Mouse (Mus musculus) R1 (cell line): ENCODE data around the gene Gm20388.

Experiments
- DNase-seq: peaks from one replicate; pipeline ENCODE4 v3.0.0-alpha.2; 2018; ENCODE audit warnings: low read depth, low spot score

Gene Gm20388

GRCm38 (mm10) chr8:122685097-122685861 lies 2774.6 kb downstream of the Gm20388 start:
- DNase-seq = no peak

GRCm38 (mm10) chr8:122686879-122687278 lies 2776.2 kb downstream of the Gm20388 start:
- no peak for DNase-seq

DNA sequence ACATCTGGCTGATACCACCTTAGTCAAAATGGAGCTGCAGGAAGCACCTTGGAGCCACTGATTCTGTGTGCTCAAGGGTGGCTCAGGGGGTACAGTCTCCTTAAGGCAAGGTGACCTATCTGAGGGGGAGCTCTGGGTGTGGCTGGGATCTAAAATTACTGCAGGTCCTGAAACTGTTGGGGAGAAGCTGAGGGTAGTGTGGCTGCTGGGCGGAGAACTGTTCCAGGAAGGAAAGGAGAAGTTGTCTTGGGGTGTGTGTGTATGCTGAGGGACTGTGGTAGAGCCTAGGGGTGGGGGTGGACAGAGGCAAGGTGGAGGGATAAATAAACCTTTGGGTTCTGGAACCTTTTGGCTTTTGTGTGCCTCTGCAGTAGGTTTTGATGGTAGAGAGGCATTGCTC lies 2778.7 kb downstream of the Gm20388 start:
- no peak for DNase-seq

GRCm38 (mm10) chr8:122691018-122691417 lies 2780.4 kb downstream of the Gm20388 start:
- no peak for DNase-seq

GRCm38 (mm10) chr8:122692152-122692551 lies 2781.5 kb downstream of the Gm20388 start:
- DNase-seq = no peak

- DNase-seq = no peak
Observed at GRCm38 (mm10) chr8:122695438-122696042, 2784.9 kb downstream of the Gm20388 start.

GRCm38 (mm10) chr8:122697181-122697581 lies 2786.5 kb downstream of the Gm20388 start:
- peak; percentile 61 for DNase-seq

GRCm38 (mm10) chr8:122697586-122697985 lies 2786.9 kb downstream of the Gm20388 start:
- DNase-seq = peak; percentile 15

DNA sequence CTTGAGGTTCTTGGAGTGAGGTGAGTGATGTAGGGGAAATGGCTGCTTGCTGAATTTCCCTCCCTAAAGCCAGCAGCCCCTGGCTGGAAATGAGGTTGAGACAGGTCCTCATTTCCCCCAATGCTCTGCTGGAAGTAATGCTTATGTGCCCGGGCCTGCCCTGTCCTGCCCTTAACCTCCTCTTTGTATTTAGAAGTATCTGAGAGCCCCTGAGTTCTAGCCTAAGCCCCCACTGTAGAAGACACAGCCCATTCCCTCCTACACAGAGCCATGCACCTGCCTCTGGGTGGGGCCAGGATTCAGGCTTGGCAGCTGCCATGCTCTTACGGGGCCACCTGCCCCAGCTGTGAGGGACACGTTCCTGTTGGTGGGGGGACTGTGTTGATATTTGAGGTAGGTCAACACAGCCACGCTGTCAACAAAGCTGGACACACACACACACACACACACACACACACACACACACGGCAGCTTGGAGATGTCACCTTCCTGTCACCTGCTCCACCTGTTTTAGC lies 2787.7 kb downstream of the Gm20388 start:
- no peak for DNase-seq

GRCm38 (mm10) chr8:122699005-122699492 lies 2788.4 kb downstream of the Gm20388 start, which contains the start of gene Cbfa2t3:
Gene Cbfa2t3, minus strand, starts transcription at chr8:122699109.
- DNase-seq = no peak

- DNase-seq = no peak
Observed at GRCm38 (mm10) chr8:122700628-122701027, 2790.0 kb downstream of the Gm20388 start.

DNA sequence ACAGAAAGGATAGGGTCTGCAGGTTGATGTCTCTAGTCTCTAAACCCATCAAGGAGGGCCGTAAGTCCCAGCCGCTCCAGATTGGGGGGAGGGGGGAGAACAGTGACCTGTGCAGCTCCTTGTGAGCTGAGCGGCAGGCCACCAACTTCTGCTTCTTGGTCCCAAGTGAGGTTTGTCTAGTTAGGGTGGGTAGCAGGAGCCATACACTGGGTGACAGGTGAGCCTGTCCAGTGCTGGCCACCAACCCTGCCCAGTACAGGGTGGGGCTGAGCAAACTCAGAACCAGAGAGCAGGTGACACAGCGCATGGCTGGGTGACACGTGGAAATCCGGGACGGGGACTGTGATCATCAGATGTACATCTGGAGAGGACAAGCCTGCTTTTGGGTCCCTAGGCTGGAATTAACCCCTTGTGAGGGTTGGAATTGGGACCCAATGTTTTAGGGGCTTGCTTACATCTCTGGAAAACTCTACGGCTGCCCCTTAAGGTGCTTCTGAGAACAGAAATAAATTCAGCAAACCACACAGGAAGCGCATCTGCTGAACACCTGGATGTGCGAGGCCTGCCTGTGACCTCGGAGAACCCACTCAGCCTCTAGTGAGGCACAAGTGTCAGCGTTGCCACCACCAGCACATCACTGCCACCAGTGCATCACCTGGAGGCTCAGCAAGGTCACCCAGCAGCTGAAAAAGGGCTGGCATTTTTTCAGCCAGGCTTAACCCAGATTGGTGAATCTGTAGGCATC lies 2791.0 kb downstream of the Gm20388 start:
- no peak for DNase-seq

DNA sequence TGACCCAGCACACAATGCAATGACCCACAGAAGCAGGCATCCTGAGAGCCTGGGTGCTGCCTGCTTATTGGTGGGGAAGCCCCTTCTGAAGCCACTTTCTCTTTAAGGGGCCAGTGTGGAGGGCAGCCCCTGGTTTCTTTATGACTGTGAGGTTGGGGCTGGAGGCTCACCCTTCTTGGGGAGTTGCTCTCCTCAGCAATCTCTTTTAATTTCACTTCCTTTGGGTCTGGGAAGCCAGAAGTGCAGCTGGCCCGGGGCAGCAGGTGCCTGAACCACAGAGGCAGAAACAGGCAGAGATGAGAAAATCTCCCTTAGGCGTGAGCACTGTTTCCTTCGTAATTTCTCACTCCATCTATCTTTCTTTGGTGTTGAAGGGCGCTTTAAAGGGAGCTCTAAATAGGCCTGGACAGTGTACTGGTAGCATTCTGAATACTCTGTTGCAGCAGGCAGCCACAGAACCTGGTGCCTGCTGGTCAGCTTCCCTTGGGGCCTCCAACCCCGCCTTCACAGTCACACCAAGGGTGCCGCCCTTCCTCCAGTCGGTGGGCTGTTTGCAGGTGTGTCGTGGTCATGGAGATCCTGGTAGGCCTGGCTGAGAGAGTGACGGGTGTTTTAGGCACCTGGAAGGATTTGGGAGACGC lies 2791.8 kb downstream of the Gm20388 start:
- DNase-seq = no peak

GRCm38 (mm10) chr8:122702957-122703356 lies 2792.3 kb downstream of the Gm20388 start:
- DNase-seq = no peak

DNA sequence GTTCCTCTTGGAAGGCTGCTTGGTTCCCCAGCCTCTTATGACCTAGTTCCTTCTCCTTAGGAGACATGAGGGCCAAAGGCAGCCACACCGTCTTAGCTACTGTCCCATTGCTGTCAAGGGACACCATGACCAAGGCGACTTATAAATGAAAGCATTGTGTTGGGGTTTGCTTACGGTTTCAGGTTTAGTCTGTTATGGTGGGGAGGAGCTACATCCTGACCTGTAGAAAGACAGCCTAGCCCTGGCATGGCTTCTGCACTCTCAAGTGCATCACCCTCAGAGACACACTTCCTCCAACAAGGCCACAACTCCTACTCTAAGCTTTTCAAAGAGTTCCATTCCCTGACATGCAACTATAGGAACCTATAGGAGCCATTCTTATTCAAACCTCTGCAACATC lies 2794.0 kb downstream of the Gm20388 start:
- no peak for DNase-seq

GRCm38 (mm10) chr8:122705901-122706561 lies 2795.4 kb downstream of the Gm20388 start:
- DNase-seq = no peak

GRCm38 (mm10) chr8:122707184-122707583 lies 2796.5 kb downstream of the Gm20388 start:
- DNase-seq = no peak

GRCm38 (mm10) chr8:122709340-122710111 lies 2798.9 kb downstream of the Gm20388 start:
- DNase-seq = peak; percentile 26

- no peak for DNase-seq
Observed at GRCm38 (mm10) chr8:122711480-122711879, 2800.8 kb downstream of the Gm20388 start.

DNA sequence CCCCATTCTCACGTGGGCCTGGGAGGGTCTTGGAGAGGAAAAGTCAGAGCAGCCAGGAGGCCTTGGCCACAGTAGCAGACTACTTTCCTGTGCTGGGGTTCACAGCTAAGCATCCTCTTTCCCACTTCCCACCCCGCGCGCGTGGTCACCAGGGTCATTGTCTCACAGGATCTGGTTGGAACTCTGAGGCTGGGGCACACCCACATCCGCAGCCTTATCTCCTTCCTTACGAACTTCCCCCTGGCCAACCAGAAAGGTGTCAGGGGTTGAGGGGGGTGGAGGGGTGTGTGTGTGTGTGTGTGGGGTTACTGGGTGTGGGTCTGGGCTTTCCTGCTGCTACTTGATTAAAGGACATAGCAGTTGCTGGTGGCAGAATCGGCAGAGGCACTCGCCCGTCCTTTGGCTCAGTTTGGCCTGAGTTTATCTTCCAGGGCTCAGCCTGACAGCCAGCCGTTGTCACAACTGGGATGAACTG lies 2801.3 kb downstream of the Gm20388 start:
- no peak for DNase-seq
